Mouse (Mus musculus) hindbrain, embryonic 10.5 days (tissue): ENCODE results near the gene Il20. TPM values are rescaled to one million over a fixed set of nuclear protein-coding genes. Genes with fewer than 3 reads are reported as not detected.

Experiments
- DNase-seq: peaks from one replicate; pipeline ENCODE4 v3.0.0-alpha.2; 2017; ENCODE audit warnings: low spot score
- H3K27ac ChIP-seq: fragments of 300-500 bp; sonication (generic); 2 replicates; pipeline ENCODE4 v1.5.1; 2016; ENCODE audit warnings: mild to moderate bottlenecking, moderate library complexity
- H3K27me3 ChIP-seq: fragments of 300-500 bp; sonication (generic); 2 replicates; pipeline ENCODE4 v1.6.1; 2016; ENCODE audit warnings: mild to moderate bottlenecking; ENCODE audit not compliant: poor library complexity, insufficient read depth, severe bottlenecking
- H3K36me3 ChIP-seq: fragments of 300-500 bp; sonication (generic); 2 replicates; pipeline ENCODE4 v1.6.1; 2016; ENCODE audit warnings: mild to moderate bottlenecking, moderate library complexity
- H3K4me1 ChIP-seq: fragments of 300-500 bp; sonication (generic); replicated peaks from 2 replicates; pipeline ENCODE4 v1.6.1; 2016; ENCODE audit warnings: mild to moderate bottlenecking
- H3K4me3 ChIP-seq: fragments of 300-500 bp; sonication (generic); 2 replicates; pipeline ENCODE4 v1.5.1; 2016; ENCODE audit warnings: mild to moderate bottlenecking, moderate library complexity
- H3K9me3 ChIP-seq: fragments of 300-500 bp; sonication (generic); 2 replicates; pipeline ENCODE4 v1.6.1; 2016; ENCODE audit warnings: mild to moderate bottlenecking, moderate library complexity
- WGBS: fragments of 180-500 bp; shearing (Covaris S2); methylation state at CpG from one replicate; pipeline ENCODE4 v1.1.7; 2016; 5-methylcytosine and 5-hydroxymethylcytosine counted together
- polyA plus RNA-seq: library from polyadenylated mRNA; unstranded; fragments of >200 nt; fragmentation: Nextera tagmentation; extraction: Ambion mirVana; gene quantifications from 2 replicates; pipeline ENCODE4 v1.2.1, GENCODE M21; 2016

The Il20 gene
- polyA plus RNA-seq, 1 experiment from 2014 or later: not detected

GRCm38 (mm10) chr1:130887354-130887753 lies 23.9 kb downstream of the Il20 start, which contains the start of gene Il24:
Il24 (minus strand) TSS chr1:130887454.
- H3K36me3 ChIP-seq: no peaks in the 10 kb centered on the region
- H3K27ac ChIP-seq: no peak within 1 kb of the TSS
- H3K9me3 ChIP-seq: no peaks in the 10 kb centered on the region
- no peaks in the 10 kb centered on the region for H3K27me3 ChIP-seq
- no peak for DNase-seq
- H3K4me3 ChIP-seq: no peak within 1 kb of the TSS
- H3K4me1 ChIP-seq: no peaks in the 10 kb centered on the region

- 86% methylated on average over 4 of the region's 4 CpGs for WGBS
- Histone ChIP-seq H3K9me3 (no peaks in the 10 kb centered on the region), H3K4me1 (peaks cover 4% of the 10 kb centered on the region; the same call in 1 of the 2 replicates), H3K36me3 (no peaks in the 10 kb centered on the region), H3K27me3 (peaks cover 25% of the 10 kb centered on the region), H3K4me3 (no peak overlapping the region), H3K27ac (no peak overlapping the region)
- DNase-seq: no peak
Measured at GRCm38 (mm10) chr1:130883146-130883545, 28.1 kb downstream of the Il20 start.

- peaks cover 9% of the 10 kb centered on the region; the same call in 1 of the 2 replicates for H3K4me1 ChIP-seq
- 91% methylated on average over 7 of the region's 7 CpGs for WGBS
- no peaks in the 10 kb centered on the region for H3K9me3 ChIP-seq
- no peak for DNase-seq
- H3K27me3 ChIP-seq: peaks cover 38% of the 10 kb centered on the region
- H3K4me3 ChIP-seq: no peak overlapping the region
- no peak overlapping the region for H3K27ac ChIP-seq
- no peaks in the 10 kb centered on the region for H3K36me3 ChIP-seq
Measured at GRCm38 (mm10) chr1:130879927-130880326, 31.3 kb downstream of the Il20 start.

GRCm38 (mm10) chr1:130877889-130878614 lies 33.2 kb downstream of the Il20 start:
- WGBS: 4% methylated on average over 43 of the region's 43 CpGs
- peak overlapping the region; percentile 58 for H3K4me3 ChIP-seq
- H3K4me1 ChIP-seq: peaks cover 9% of the 10 kb centered on the region; the same call in 1 of the 2 replicates
- H3K27ac ChIP-seq: peak overlapping the region; percentile 37; the same call in 1 of the 2 replicates
- H3K9me3 ChIP-seq: no peaks in the 10 kb centered on the region
- peaks cover 41% of the 10 kb centered on the region for H3K27me3 ChIP-seq
- H3K36me3 ChIP-seq: no peaks in the 10 kb centered on the region
- peak; percentile 35 for DNase-seq

- peaks cover 41% of the 10 kb centered on the region for H3K27me3 ChIP-seq
- no peak overlapping the region for H3K27ac ChIP-seq
- H3K4me3 ChIP-seq: no peak overlapping the region
- peaks cover 9% of the 10 kb centered on the region; the same call in 1 of the 2 replicates for H3K4me1 ChIP-seq
- H3K36me3 ChIP-seq: no peaks in the 10 kb centered on the region
- DNase-seq: no peak
- no peaks in the 10 kb centered on the region for H3K9me3 ChIP-seq
- 21% methylated on average over 3 of the region's 3 CpGs for WGBS
Measured at GRCm38 (mm10) chr1:130876931-130877509, 34.2 kb downstream of the Il20 start.

GRCm38 (mm10) chr1:130875910-130876309 lies 35.3 kb downstream of the Il20 start:
- no peak overlapping the region for H3K4me3 ChIP-seq
- 73% methylated on average over 3 of the region's 3 CpGs for WGBS
- peaks cover 41% of the 10 kb centered on the region for H3K27me3 ChIP-seq

GRCm38 (mm10) chr1:130875139-130875538 lies 36.1 kb downstream of the Il20 start:
- DNase-seq: peak; percentile 21
- no peak overlapping the region for H3K27ac ChIP-seq
- peaks cover 9% of the 10 kb centered on the region; the same call in 1 of the 2 replicates for H3K4me1 ChIP-seq
- 43% methylated on average over 3 of the region's 3 CpGs for WGBS
- no peak overlapping the region for H3K4me3 ChIP-seq
- H3K27me3 ChIP-seq: peaks cover 35% of the 10 kb centered on the region
- no peaks in the 10 kb centered on the region for H3K9me3 ChIP-seq
- no peaks in the 10 kb centered on the region for H3K36me3 ChIP-seq

More at GRCm38 (mm10) chr1:130875910-130876309, 35.3 kb downstream of the Il20 start:
- Histone ChIP-seq H3K9me3 (no peaks in the 10 kb centered on the region), H3K27ac (no peak overlapping the region), H3K4me1 (peaks cover 9% of the 10 kb centered on the region; the same call in 1 of the 2 replicates), H3K36me3 (no peaks in the 10 kb centered on the region)
- no peak for DNase-seq

- 94% methylated on average over 2 of the region's 2 CpGs for WGBS
- H3K36me3 ChIP-seq: no peaks in the 10 kb centered on the region
- no peak overlapping the region for H3K4me3 ChIP-seq
- no peaks in the 10 kb centered on the region for H3K9me3 ChIP-seq
- H3K4me1 ChIP-seq: peaks cover 3% of the 10 kb centered on the region; the same call in 1 of the 2 replicates
- DNase-seq: no peak
- H3K27ac ChIP-seq: no peak overlapping the region
- H3K27me3 ChIP-seq: peaks cover 13% of the 10 kb centered on the region
Measured at GRCm38 (mm10) chr1:130872912-130873311, 38.3 kb downstream of the Il20 start.

GRCm38 (mm10) chr1:130865541-130866221 lies 45.6 kb downstream of the Il20 start, which contains the start of gene Fcmr:
Fcmr (plus strand) TSS chr1:130865669.
- Histone ChIP-seq H3K4me1 (no peaks in the 10 kb centered on the region), H3K9me3 (no peaks in the 10 kb centered on the region), H3K27me3 (no peaks in the 10 kb centered on the region), H3K27ac (no peak within 1 kb of the TSS), H3K36me3 (no peaks in the 10 kb centered on the region), H3K4me3 (no peak within 1 kb of the TSS)
- DNase-seq: no peak
- WGBS: 82% methylated on average over 7 of the region's 7 CpGs

GRCm38 (mm10) chr1:130864741-130865140 lies 46.5 kb downstream of the Il20 start:
- WGBS: 87% methylated on average over 5 of the region's 5 CpGs

GRCm38 (mm10) chr1:130864238-130864637 lies 47.0 kb downstream of the Il20 start:
- no peaks in the 10 kb centered on the region for H3K4me1 ChIP-seq
- H3K27me3 ChIP-seq: no peaks in the 10 kb centered on the region
- H3K4me3 ChIP-seq: no peak overlapping the region
- H3K9me3 ChIP-seq: no peaks in the 10 kb centered on the region
- no peak for DNase-seq
- WGBS: 90% methylated on average over 4 of the region's 4 CpGs
- H3K36me3 ChIP-seq: no peaks in the 10 kb centered on the region
- H3K27ac ChIP-seq: no peak overlapping the region

More at GRCm38 (mm10) chr1:130864741-130865140, 46.5 kb downstream of the Il20 start:
- H3K27me3 ChIP-seq: no peaks in the 10 kb centered on the region
- H3K9me3 ChIP-seq: no peaks in the 10 kb centered on the region
- H3K36me3 ChIP-seq: no peaks in the 10 kb centered on the region
- no peak overlapping the region for H3K27ac ChIP-seq
- no peak overlapping the region for H3K4me3 ChIP-seq
- no peaks in the 10 kb centered on the region for H3K4me1 ChIP-seq
- no peak for DNase-seq

GRCm38 (mm10) chr1:130857456-130857855 lies 53.8 kb downstream of the Il20 start:
- Histone ChIP-seq H3K27me3 (no peaks in the 10 kb centered on the region), H3K4me3 (no peak overlapping the region), H3K9me3 (no peaks in the 10 kb centered on the region), H3K36me3 (no peaks in the 10 kb centered on the region), H3K27ac (no peak overlapping the region), H3K4me1 (peaks cover 8% of the 10 kb centered on the region; the same call in 1 of the 2 replicates)
- DNase-seq: no peak
- WGBS: 82% methylated on average over 4 of the region's 4 CpGs
